Mouse (Mus musculus) central nervous system, embryonic 11.5 days (tissue): ENCODE measurements around the gene Gm9887. TPM values are rescaled to one million over a fixed set of nuclear protein-coding genes. Genes with fewer than 3 reads are reported as not detected.

ENCODE experiments used
- polyA plus RNA-seq: library from polyadenylated mRNA; depleted of rRNA; stranded (reverse); fragments of >200 nt; gene quantifications from 2 replicates; pipeline ENCODE4 v1.2.3, GENCODE M21; 2012; rRNA removed

Gm9887 gene
- polyA plus RNA-seq: 0.22 and 0.74 TPM in 2 replicates

GRCm38 (mm10) chr12:69371854-69372671 is at the start of gene Gm9887, which contains the start of gene Arf6:
Gene Gm9887 (minus strand): TSS chr12:69372458.
Gene Arf6 (plus strand): TSS chr12:69372150.

GRCm38 (mm10) chr12:69356546-69357299 is 15.5 kb downstream of the Gm9887 start, which contains the start of gene Nemf:
Gene Nemf (minus strand): TSS chr12:69357165.

Other genes with a start within 250 kb of the Gm9887 start
- 1,183 and 2,440 TPM in 2 replicates for gene Rps29, start 213.3 kb downstream of the Gm9887 start, polyA plus RNA-seq
- 18.2 and 28.2 TPM in 2 replicates for gene Lrr1, start 203.6 kb downstream of the Gm9887 start, polyA plus RNA-seq
- 616 and 663 TPM in 2 replicates for gene Rpl36al, start 188.4 kb downstream of the Gm9887 start, polyA plus RNA-seq
- gene Mgat2, start 188.3 kb downstream of the Gm9887 start, polyA plus RNA-seq: 20.3 and 21.5 TPM in 2 replicates
- gene Gm49383, start 175.4 kb downstream of the Gm9887 start, polyA plus RNA-seq: 9.7 and 17.6 TPM in 2 replicates
- 7.2 and 9.8 TPM in 2 replicates for gene Dnaaf2, start 174.0 kb downstream of the Gm9887 start, polyA plus RNA-seq
- 14.6 and 18.5 TPM in 2 replicates for gene Gm49384, start 168.2 kb downstream of the Gm9887 start, polyA plus RNA-seq
- gene Pole2, start 144.3 kb downstream of the Gm9887 start, polyA plus RNA-seq: 21.5 and 37.2 TPM in 2 replicates
- 1.5 and 2.0 TPM in 2 replicates for gene Klhdc1, start 131.3 kb downstream of the Gm9887 start, polyA plus RNA-seq
- 123 and 152 TPM in 2 replicates for gene Klhdc2, start 75.8 kb downstream of the Gm9887 start, polyA plus RNA-seq
- gene Nemf, start 15.3 kb downstream of the Gm9887 start, polyA plus RNA-seq: 39.4 and 48.0 TPM in 2 replicates
- gene Arf6, start 308 bp downstream of the Gm9887 start, polyA plus RNA-seq: 72.5 and 100 TPM in 2 replicates
- gene Vcpkmt, start 210.6 kb upstream of the Gm9887 start, polyA plus RNA-seq: 17.6 and 19.3 TPM in 2 replicates